Mouse (Mus musculus): ENCODE measurements around the gene Prkn.

- TF ChIP-seq POLR2A (IDR thresholded peaks at IDR 0.05; ENCODE audit: borderline replicate concordance, insufficient read depth, low read length) (no peak), CTCF (IDR thresholded peaks at IDR 0.05; ENCODE audit: borderline replicate concordance, insufficient read depth, low read depth, low read length) (no peak)
Observed at GRCm38 (mm10) chr17:11030936-11031335, 190.8 kb downstream of the Prkn start.

Measured in cerebellum, adult 2 months (tissue).